In the genomic region with DNA sequence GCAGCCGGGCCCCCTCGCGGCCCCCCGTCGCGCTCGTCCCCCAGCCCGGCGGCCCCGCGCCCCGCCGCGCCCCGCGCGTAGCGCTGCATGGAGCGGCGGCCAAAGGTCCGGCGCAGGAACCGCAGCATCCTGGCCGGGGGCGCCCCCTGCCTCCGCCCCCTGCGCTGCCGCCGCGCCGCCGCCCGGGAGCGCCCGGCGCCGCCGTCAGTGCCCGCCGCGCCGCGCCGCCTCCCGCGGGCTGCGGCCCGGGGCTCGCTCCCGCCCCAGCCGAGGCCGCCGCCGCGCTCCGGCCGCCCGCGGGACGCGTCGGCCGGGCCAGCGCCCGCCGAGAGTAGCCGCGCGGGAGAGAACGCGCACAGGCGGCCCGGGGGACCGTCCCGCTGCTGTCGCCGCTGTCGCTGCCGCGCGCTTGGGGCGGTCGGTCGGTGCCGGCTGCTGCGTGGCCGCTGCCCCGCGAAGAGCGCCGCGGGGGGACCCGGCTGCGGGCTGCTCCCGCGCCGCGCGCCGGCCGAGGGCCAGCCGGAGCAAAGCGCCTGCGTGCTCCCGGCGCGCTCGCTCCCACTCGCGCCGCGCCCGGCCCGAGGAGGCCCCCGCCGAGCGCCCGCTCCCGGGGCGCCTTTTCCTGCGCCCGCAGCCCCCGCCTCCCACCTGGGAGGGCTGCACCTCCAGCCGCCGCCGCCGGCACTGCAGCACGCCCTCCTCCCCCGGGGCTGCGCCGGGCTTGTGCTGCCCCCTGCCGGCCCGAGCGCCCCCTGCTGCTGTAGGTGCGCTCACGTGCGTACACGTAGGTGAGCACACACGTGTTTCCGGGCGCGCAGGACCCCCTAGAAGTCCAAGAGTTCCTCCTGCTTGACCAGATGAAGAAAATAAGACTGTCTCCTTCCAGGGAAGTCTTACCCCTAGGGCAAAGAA, we compare ENCODE assay signal across 8 mouse cellular contexts. TPM values are rescaled to one million over a fixed set of nuclear protein-coding genes. Genes with fewer than 3 reads are reported as not detected.
DNase-seq lines count a peak whose midpoint lies in the region; ATAC-seq lines count a peak whose summit lies in the region.

Gene Epb41l4b, minus strand, starts transcription at position 412 of the 912 bp plus-strand sequence.

- ATAC-seq in intestine, embryonic 14.5 days (replicated peaks; ENCODE audit: low FRiP score, low TSS enrichment, low read depth), result peak; percentile 89

- H3K4me1 ChIP-seq in intestine, embryonic 14.5 days (replicated peaks; ENCODE audit: control insufficient read depth, insufficient read depth, low read length), result peaks cover 9% of the 10 kb centered on the region

- H3K9me3 ChIP-seq in intestine, embryonic 14.5 days (ENCODE audit: control insufficient read depth, low read length), result no peaks in the 10 kb centered on the region

- peak within 1 kb of the TSS; percentile 55 for H3K4me3 ChIP-seq in intestine, embryonic 14.5 days (ENCODE audit: low read depth, low read length)

- H3K27ac ChIP-seq in intestine, embryonic 14.5 days (ENCODE audit: low read depth), result peak within 1 kb of the TSS; percentile 64; the same call in 1 of the 2 replicates

- WGBS in intestine, embryonic 14.5 days, result under 1% methylated on average over 65 of the region's 142 CpGs

- H3K36me3 ChIP-seq in intestine, embryonic 14.5 days (ENCODE audit: control insufficient read depth, insufficient read depth, low read length), result no peaks in the 10 kb centered on the region

- peaks cover 45% of the 10 kb centered on the region for H3K27me3 ChIP-seq in intestine, embryonic 14.5 days (replicated peaks; ENCODE audit: control insufficient read depth, insufficient read depth, low read length)

- DNase-seq in adrenal gland, adult 18-20 months (ENCODE audit: low spot score in 2 of 2), result peak; percentile 77 to 84
- DNase-seq in embryo, embryonic 10 days (ENCODE audit: low spot score), result peak; percentile 84
- peak; percentile 55 to 67 for DNase-seq in gastrocnemius, postnatal 36 days
- DNase-seq in intestine, embryonic 14.5 days (ENCODE audit: low spot score), result peak; percentile 85
- DNase-seq in left cerebral cortex, postnatal 25 days (ENCODE audit: low spot score in 2 of 2), result peak; percentile 81 to 86
- peak; percentile 82 for DNase-seq in mesoderm, embryonic 11.5 days (ENCODE audit: low read depth, low spot score)
- peak; percentile 77 to 79 for DNase-seq in right cerebral cortex, postnatal 36 days (ENCODE audit: low spot score in 2 of 2)
- DNase-seq in urinary bladder, postnatal 36 days (ENCODE audit: low spot score in 2 of 2), result peak; percentile 70 to 80

- intact Hi-C loops in gastrocnemius, postnatal 36 days (cut with DNase I), result loop anchor here (2.0 to 5.0 kb wide), 2 partner anchors 78 to 126 kb away; no protein-coding TSS in a partner anchor
- intact Hi-C loops in left cerebral cortex, postnatal 25 days (cut with DNase I), result loop anchor here (2.0 to 5.0 kb wide), 2 partner anchors 78 to 126 kb away; no protein-coding TSS in a partner anchor

- peak within 1 kb of the TSS; percentile 64 for H3K9ac ChIP-seq in intestine, embryonic 14.5 days (ENCODE audit: low read length)

- peak within 1 kb of the TSS; percentile 77 for H3K4me2 ChIP-seq in intestine, embryonic 14.5 days (ENCODE audit: low read length)

RNA-seq across cellular contexts. Expression of gene Epb41l4b, which starts in this region (rescaled TPM):
- total RNA-seq in adrenal gland, adult 18-20 months (2021), result 1 to 10 TPM; 2.1 to 2.4 TPM
- 1 to 10 TPM; 1.9 to 2.2 TPM for total RNA-seq in gastrocnemius, postnatal 36 days (2021)
- polyA plus RNA-seq in intestine, embryonic 14.5 days (2014; fragmentation: Nextera tagmentation; extraction: Ambion mirVana), result 12.1 and 19.6 TPM in 2 replicates
- total RNA-seq in left cerebral cortex, postnatal 25 days (2021), result 10 to 100 TPM; 30.2 to 31.9 TPM

Comparison
In these comparisons a context has a peak if more than half of its experiments do, and no peak if none do; other contexts are left out.
1. Peak in every context shown above with its lines: DNase-seq, ATAC-seq, H3K4me3 ChIP-seq and H3K27ac ChIP-seq.
2. RNA of gene Epb41l4b (total RNA-seq): 30.2 to 31.9 TPM in left cerebral cortex, postnatal 25 days; 2.1 to 2.4 TPM in adrenal gland, adult 18-20 months and 1.9 to 2.2 TPM in gastrocnemius, postnatal 36 days; every median in the first group is over 4 times any median in the second.